Mouse (Mus musculus) kidney, postnatal 0 days (tissue): ENCODE results near the gene Ifnar1. TPM values are rescaled to one million over a fixed set of nuclear protein-coding genes. Genes with fewer than 3 reads are reported as not detected.

Experiments
- ATAC-seq: fragments of 200-750 bp; cut with Nextera tagmentation; replicated peaks from 2 replicates; pipeline ENCODE4 v1.8.0; 2017; ENCODE audit warnings: low read depth, moderate number of reproducible peaks, moderate TSS enrichment, moderate library complexity; ENCODE audit not compliant: low FRiP score
- DNase-seq: peaks from one replicate; pipeline ENCODE4 v3.0.0-alpha.2; 2016; ENCODE audit warnings: low spot score
- H3K27ac ChIP-seq: fragments of 300-500 bp; sonication (generic); 2 replicates; pipeline ENCODE4 v1.5.1; 2014; ENCODE audit warnings: mild to moderate bottlenecking
- H3K27me3 ChIP-seq: fragments of 300-500 bp; sonication (generic); 2 replicates; pipeline ENCODE4 v1.6.1; 2014; ENCODE audit warnings: low read length, mixed read lengths; ENCODE audit not compliant: insufficient read depth
- H3K36me3 ChIP-seq: fragments of 300-500 bp; sonication (generic); 2 replicates; pipeline ENCODE4 v1.6.1; 2014; ENCODE audit warnings: low read length, mixed read lengths; ENCODE audit not compliant: insufficient read depth
- H3K4me1 ChIP-seq: fragments of 300-500 bp; sonication (generic); replicated peaks from 2 replicates; pipeline ENCODE4 v1.6.1; 2014; ENCODE audit warnings: antibody characterized with exemption, low read length, mixed read lengths; ENCODE audit not compliant: insufficient read depth
- H3K4me2 ChIP-seq: fragments of 300-500 bp; sonication (generic); 2 replicates; pipeline ENCODE4 v1.6.1; 2014; ENCODE audit warnings: mild to moderate bottlenecking, low read length, moderate library complexity, mixed read lengths
- H3K4me3 ChIP-seq: fragments of 300-500 bp; sonication (generic); replicated peaks from 2 replicates; pipeline ENCODE4 v1.5.1; 2014; ENCODE audit warnings: low read depth, low read length
- H3K9ac ChIP-seq: fragments of 300-500 bp; sonication (generic); 2 replicates; pipeline ENCODE4 v1.6.1; 2014; ENCODE audit warnings: low read depth, low read length
- H3K9me3 ChIP-seq: fragments of 300-500 bp; sonication (generic); replicated peaks from 2 replicates; pipeline ENCODE4 v1.6.1; 2016; ENCODE audit warnings: low read length, inconsistent platforms, mixed read lengths
- CTCF ChIP-seq: IDR thresholded peaks from 2 replicates; pipeline ENCODE4 v1.5.1; 2016; ENCODE audit warnings: antibody characterized with exemption, low read depth, mild to moderate bottlenecking, moderate library complexity
- WGBS: fragments of 180-500 bp; shearing (Covaris S2); extraction: QIAGEN DNeasy Blood & Tissue Kit; methylation state at CpG from one replicate; pipeline ENCODE4 v1.1.7; 2014; 5-methylcytosine and 5-hydroxymethylcytosine counted together
- polyA plus RNA-seq: library from polyadenylated mRNA; unstranded; fragments of >200 nt; fragmentation: Nextera tagmentation; extraction: Ambion mirVana; gene quantifications from 2 replicates; pipeline ENCODE4 v1.2.1, GENCODE M21; 2015

Gene Ifnar1
- polyA plus RNA-seq, 1 experiment from 2014 or later, result 33.5 TPM

DNA sequence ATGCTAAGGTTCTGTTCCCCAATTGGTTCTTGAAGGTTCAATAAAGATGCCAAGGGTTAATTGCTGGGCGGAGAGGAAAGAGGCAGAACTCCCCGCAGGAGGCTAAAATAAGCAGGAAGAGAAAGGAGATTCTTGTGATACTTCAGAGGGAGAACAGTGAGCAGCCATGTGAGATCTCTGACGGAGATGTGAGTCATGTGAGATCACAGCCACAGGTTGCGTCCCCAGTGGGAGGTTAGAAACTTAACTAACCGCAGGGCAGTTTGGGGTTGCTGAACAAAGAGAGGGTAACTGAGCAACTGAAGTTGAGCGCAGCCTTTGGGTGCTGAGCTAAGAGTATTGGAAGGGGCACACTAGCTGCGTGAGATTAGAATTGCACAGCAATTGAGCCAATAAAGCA is 9.3 kb upstream of the Ifnar1 start:
- TF ChIP-seq CTCF, result no peak
- 25% methylated on average over 7 of the region's 7 CpGs for WGBS
- Histone ChIP-seq H3K4me3 (no peak overlapping the region), H3K27me3 (no peaks in the 10 kb centered on the region), H3K9me3 (no peaks in the 10 kb centered on the region), H3K4me1 (no peaks in the 10 kb centered on the region), H3K27ac (no peak overlapping the region), H3K4me2 (no peak overlapping the region), H3K9ac (no peak overlapping the region), H3K36me3 (no peaks in the 10 kb centered on the region)
- DNase-seq (no peak), ATAC-seq (no peak)

DNA sequence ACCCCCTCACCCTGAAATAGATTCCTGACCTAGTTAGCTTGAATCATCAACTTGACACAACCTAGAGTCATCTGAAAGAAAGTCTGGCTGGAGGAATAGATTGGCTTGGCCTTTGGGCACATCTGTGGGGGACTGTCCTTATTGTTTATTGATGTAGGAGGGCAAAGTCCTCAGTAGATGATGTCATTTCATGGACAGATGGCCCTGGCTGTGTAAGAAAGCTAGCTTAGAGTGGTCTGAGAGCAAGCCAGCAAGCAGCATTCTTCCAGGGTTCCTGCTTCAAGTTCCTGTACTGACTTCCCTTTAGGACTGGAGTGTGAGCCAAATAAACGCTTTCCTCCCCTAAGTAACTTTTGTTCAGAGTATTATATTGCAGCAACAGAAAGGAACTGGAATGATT is 7.0 kb upstream of the Ifnar1 start:
- Histone ChIP-seq H3K27ac (no peak overlapping the region), H3K9ac (no peak overlapping the region), H3K4me1 (no peaks in the 10 kb centered on the region), H3K27me3 (no peaks in the 10 kb centered on the region), H3K4me3 (no peak overlapping the region), H3K4me2 (no peak overlapping the region), H3K9me3 (no peaks in the 10 kb centered on the region), H3K36me3 (no peaks in the 10 kb centered on the region)
- TF ChIP-seq CTCF, result no peak
- 43% methylated on average over 1 of the region's 1 CpGs for WGBS
- ATAC-seq, result no peak
- DNase-seq, result no peak

DNA sequence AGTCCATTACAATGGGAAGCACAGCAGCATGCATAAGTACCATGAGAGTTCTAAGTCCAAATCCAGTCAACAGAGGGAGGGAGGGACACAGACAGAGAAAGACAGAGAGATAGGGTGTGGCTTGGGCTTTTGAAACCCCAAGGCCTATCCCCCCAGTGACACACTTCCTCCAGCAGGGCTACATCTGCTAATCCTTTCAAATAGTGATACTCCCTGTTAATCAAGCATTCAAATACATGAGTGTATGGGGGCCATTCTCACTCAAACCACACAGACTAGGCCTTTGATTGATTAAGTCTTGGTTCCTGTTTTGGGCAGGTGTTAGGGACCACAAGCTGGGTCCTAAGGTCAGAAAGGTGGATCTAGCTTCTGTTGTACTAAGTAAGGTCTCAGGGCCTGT is 4.5 kb upstream of the Ifnar1 start:
- no peaks in the 10 kb centered on the region for H3K36me3 ChIP-seq
- H3K9me3 ChIP-seq, result no peaks in the 10 kb centered on the region
- ATAC-seq (no peak), DNase-seq (no peak)
- no peak overlapping the region for H3K9ac ChIP-seq
- TF ChIP-seq CTCF, result no peak
- no peaks in the 10 kb centered on the region for H3K27me3 ChIP-seq
- H3K27ac ChIP-seq, result no peak overlapping the region
- no peak overlapping the region for H3K4me2 ChIP-seq
- no peak overlapping the region for H3K4me3 ChIP-seq
- no peaks in the 10 kb centered on the region for H3K4me1 ChIP-seq

- Histone ChIP-seq H3K36me3 (no peaks in the 10 kb centered on the region), H3K27me3 (no peaks in the 10 kb centered on the region), H3K4me1 (peaks cover 6% of the 10 kb centered on the region), H3K9ac (peak overlapping the region; percentile 86; the same call in 1 of the 2 replicates), H3K27ac (peak overlapping the region; percentile 97), H3K9me3 (no peaks in the 10 kb centered on the region), H3K4me3 (peak overlapping the region; percentile 86), H3K4me2 (peak overlapping the region; percentile 73)
- no peak for TF ChIP-seq CTCF
- 52% methylated on average over 17 of the region's 17 CpGs for WGBS
- no peak for ATAC-seq
- DNase-seq, result no peak
These were observed 651 bp upstream of the Ifnar1 start for GRCm38 (mm10) chr16:91484387-91484786.

- WGBS, result 21% methylated on average over 5 of the region's 5 CpGs
- Histone ChIP-seq H3K36me3 (peaks cover 11% of the 10 kb centered on the region; the same call in 1 of the 2 replicates), H3K9ac (peak overlapping the region; percentile 86), H3K9me3 (no peaks in the 10 kb centered on the region), H3K27ac (peak overlapping the region; percentile 97), H3K4me1 (peaks cover 6% of the 10 kb centered on the region), H3K27me3 (no peaks in the 10 kb centered on the region), H3K4me3 (peak overlapping the region; percentile 86), H3K4me2 (peak overlapping the region; percentile 73)
- DNase-seq (no peak), ATAC-seq (no peak)
- no peak for TF ChIP-seq CTCF
These were observed 803 bp downstream of the Ifnar1 start for GRCm38 (mm10) chr16:91485841-91486240.

DNA sequence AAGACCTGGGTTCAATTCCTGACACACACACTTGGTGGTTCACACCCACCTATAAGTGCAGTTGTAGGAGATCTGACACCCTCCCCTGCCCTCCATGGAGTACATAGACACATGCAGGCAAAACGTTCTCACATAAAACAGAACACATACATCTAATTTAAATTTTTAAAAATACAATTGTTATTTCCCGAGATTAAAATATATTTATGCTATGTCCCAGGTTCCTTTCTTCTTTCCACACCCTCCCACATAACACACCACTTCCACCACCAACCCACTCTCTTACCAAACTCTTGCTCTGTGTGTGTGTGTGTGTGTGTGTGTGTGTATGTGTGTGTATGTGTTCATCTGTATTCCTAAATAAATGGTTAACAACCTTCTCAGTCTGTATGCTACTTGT is 3.0 kb downstream of the Ifnar1 start:
- Histone ChIP-seq H3K4me2 (no peak overlapping the region), H3K4me3 (no peak overlapping the region), H3K36me3 (peaks cover 20% of the 10 kb centered on the region), H3K27ac (no peak overlapping the region), H3K9ac (no peak overlapping the region), H3K4me1 (peaks cover 11% of the 10 kb centered on the region), H3K9me3 (no peaks in the 10 kb centered on the region), H3K27me3 (no peaks in the 10 kb centered on the region)
- no peak for ATAC-seq
- 86% methylated on average over 2 of the region's 2 CpGs for WGBS
- no peak for TF ChIP-seq CTCF
- no peak for DNase-seq

DNA sequence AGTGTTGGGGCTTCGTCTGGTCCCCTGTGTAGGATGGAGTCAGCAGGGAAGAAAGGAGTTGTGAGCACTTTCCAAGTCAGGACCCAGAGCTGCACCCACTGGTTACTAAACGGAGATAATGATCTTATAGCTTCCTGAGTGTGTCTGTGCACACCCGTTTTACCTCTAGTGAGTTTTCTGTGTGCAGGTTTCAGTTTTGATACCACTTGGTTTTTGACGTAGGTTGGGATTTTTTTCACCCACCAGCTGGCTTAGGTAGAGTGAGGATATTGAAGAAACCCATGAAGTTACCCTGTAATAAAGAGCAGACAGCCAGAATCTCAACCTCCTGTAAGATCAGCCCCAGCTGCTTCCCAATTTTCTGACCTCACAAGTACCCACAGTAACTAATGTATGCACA is 5.9 kb downstream of the Ifnar1 start:
- no peaks in the 10 kb centered on the region for H3K27me3 ChIP-seq
- H3K36me3 ChIP-seq, result peaks cover 38% of the 10 kb centered on the region
- ATAC-seq (no peak), DNase-seq (no peak)
- H3K9ac ChIP-seq, result no peak overlapping the region
- no peak for TF ChIP-seq CTCF
- H3K4me1 ChIP-seq, result peaks cover 9% of the 10 kb centered on the region
- 72% methylated on average over 4 of the region's 4 CpGs for WGBS
- H3K27ac ChIP-seq, result no peak overlapping the region
- H3K4me2 ChIP-seq, result no peak overlapping the region
- no peaks in the 10 kb centered on the region for H3K9me3 ChIP-seq
- no peak overlapping the region for H3K4me3 ChIP-seq
